50 mouse cellular contexts compared by ENCODE assay signal in the genomic region with DNA sequence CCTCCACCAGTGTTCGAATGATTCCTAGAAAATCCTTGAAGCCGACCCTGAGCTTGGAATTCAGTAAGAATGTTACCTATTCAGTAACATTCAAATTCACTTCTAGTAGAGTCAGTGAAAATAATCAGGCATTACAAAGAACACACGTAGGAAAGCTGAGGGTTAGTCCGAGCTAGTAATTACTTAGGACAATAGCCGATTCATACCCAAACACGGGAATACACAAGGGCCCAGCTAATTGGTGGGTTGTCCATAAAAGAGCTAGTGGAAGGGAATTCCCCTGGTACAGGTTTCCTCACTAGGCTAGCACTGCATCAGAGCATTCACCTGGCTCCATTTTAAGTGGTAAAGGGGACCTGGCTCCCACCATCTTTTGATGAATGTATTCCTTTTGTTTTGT. TPM values are rescaled to one million over a fixed set of nuclear protein-coding genes. Genes with fewer than 3 reads are reported as not detected.
"Had no signal": no experiment of that assay in that cellular context is flagged by ENCODE, and none has a peak within 500 bp of the region (broad histone marks: within the 10 kb centered on the region; RNA-seq: fewer than 3 reads in every experiment).

No protein-coding gene starts in this region.

- H3K36me3 ChIP-seq: heart, embryonic 10.5 days; heart, embryonic 13.5 days; heart, embryonic 15.5 days; hindbrain, embryonic 10.5 days; hindbrain, embryonic 12.5 days; hindbrain, embryonic 15.5 days; intestine, embryonic 15.5 days had no signal

- ATAC-seq: hindbrain, embryonic 16.5 days; hindbrain, postnatal 0 days; inflammation-experienced regulatory T-cells, adult 6 months; intestine, embryonic 15.5 days; intestine, embryonic 16.5 days; intestine, postnatal 0 days had no signal

- H3K27ac ChIP-seq: heart, embryonic 10.5 days; heart, embryonic 13.5 days; heart, embryonic 15.5 days; hindbrain, embryonic 10.5 days; hindbrain, embryonic 12.5 days; hindbrain, embryonic 13.5 days; hindbrain, embryonic 14.5 days; hindbrain, embryonic 15.5 days; hindbrain, postnatal 0 days; intestine, embryonic 15.5 days; kidney, embryonic 15.5 days; kidney, postnatal 0 days; layer of hippocampus, adult 2 months; left cerebral cortex, adult 2 months had no signal

- H3K27me3 ChIP-seq: heart, embryonic 12.5 days; heart, embryonic 13.5 days; heart, embryonic 15.5 days; hindbrain, embryonic 12.5 days; hindbrain, embryonic 13.5 days; hindbrain, embryonic 15.5 days; intestine, embryonic 15.5 days; kidney, embryonic 15.5 days had no signal

- H3K4me1 ChIP-seq: heart, embryonic 10.5 days; heart, embryonic 12.5 days; heart, embryonic 15.5 days; hindbrain, embryonic 10.5 days; hindbrain, embryonic 12.5 days; intestine, embryonic 15.5 days; kidney, embryonic 15.5 days had no signal

- H3K9ac ChIP-seq: heart, embryonic 12.5 days; heart, embryonic 13.5 days; heart, embryonic 15.5 days; hindbrain, embryonic 12.5 days; hindbrain, embryonic 13.5 days; hindbrain, embryonic 14.5 days; hindbrain, embryonic 15.5 days; intestine, embryonic 15.5 days; kidney, embryonic 15.5 days had no signal

- H3K4me2 ChIP-seq: heart, embryonic 12.5 days; heart, embryonic 13.5 days; heart, embryonic 15.5 days; hindbrain, embryonic 12.5 days; hindbrain, embryonic 13.5 days; hindbrain, embryonic 14.5 days; hindbrain, embryonic 15.5 days; intestine, embryonic 15.5 days; kidney, embryonic 15.5 days had no signal

- H3K9me3 ChIP-seq: heart, embryonic 10.5 days; heart, embryonic 12.5 days; heart, embryonic 13.5 days; heart, embryonic 15.5 days; hindbrain, embryonic 10.5 days; hindbrain, embryonic 12.5 days; hindbrain, embryonic 13.5 days; hindbrain, embryonic 15.5 days; intestine, embryonic 15.5 days; kidney, embryonic 15.5 days had no signal

- DNase-seq: heart, postnatal 10 days; heart, postnatal 14 days; heart, postnatal 36 days; heart, postnatal 4 days; kidney, adult 11 months; kidney, adult 18-20 months; kidney, adult 2 months; kidney, adult 8-10 months; kidney, adult 9 months; kidney, postnatal 10 days; kidney, postnatal 14 days; kidney, postnatal 25 days; kidney, postnatal 36 days; kidney, postnatal 4 days; layer of hippocampus, adult 9-11 months; layer of hippocampus, postnatal 36 days had no signal

- H3K4me3 ChIP-seq: heart, embryonic 10.5 days; heart, embryonic 12.5 days; heart, embryonic 13.5 days; heart, embryonic 15.5 days; hindbrain, embryonic 10.5 days; hindbrain, embryonic 12.5 days; hindbrain, embryonic 13.5 days; hindbrain, embryonic 15.5 days; intestine, embryonic 15.5 days; kidney, embryonic 15.5 days; layer of hippocampus, adult 2 months; left cerebral cortex, adult 2 months had no signal

RNA-seq across cellular contexts. Expression of gene Trim75, which starts 35.5 kb away (rescaled TPM):
- total RNA-seq: heart, postnatal 10 days; heart, postnatal 14 days; heart, postnatal 25 days; heart, postnatal 36 days; heart, postnatal 4 days; hematopoietic stem cell, adult 5-6 weeks; hindbrain, postnatal 0 days; layer of hippocampus, adult 18-20 months; layer of hippocampus, adult 2 months; layer of hippocampus, adult 8-10 months; layer of hippocampus, postnatal 10 days; layer of hippocampus, postnatal 14 days; layer of hippocampus, postnatal 25 days; layer of hippocampus, postnatal 36 days; left cerebral cortex, adult 18-20 months; left cerebral cortex, adult 2 months had no signal
- polyA plus RNA-seq: heart, embryonic 10.5 days; heart, embryonic 12.5 days; heart, embryonic 13.5 days; heart, embryonic 15.5 days; heart, embryonic 16.5 days; heart, postnatal 0 days; hindbrain, embryonic 10.5 days; hindbrain, embryonic 11.5 days; hindbrain, embryonic 12.5 days; hindbrain, embryonic 14.5 days; hindbrain, embryonic 16.5 days; hindbrain, postnatal 0 days; intestine, embryonic 14.5 days; intestine, embryonic 15.5 days; intestine, embryonic 16.5 days; intestine, postnatal 0 days; kidney, embryonic 14.5 days; kidney, embryonic 15.5 days; kidney, embryonic 16.5 days; kidney, postnatal 0 days; large intestine, adult 2 months had no signal
